Mouse (Mus musculus) C2C12 (cell line): ENCODE measurements around the gene Noto.

Experiments
- CTCF ChIP-seq: IDR thresholded peaks from one replicate; pipeline ENCODE4 v1.5.1; 2011; ENCODE audit not compliant: control insufficient read depth, insufficient read depth, insufficient read length
- FOSL1 ChIP-seq: IDR thresholded peaks from one replicate; pipeline ENCODE4 v1.8.0; 2011; ENCODE audit warnings: mild to moderate bottlenecking, low read length; ENCODE audit not compliant: poor library complexity, insufficient read depth, severe bottlenecking
- MAX ChIP-seq: IDR thresholded peaks from one replicate; pipeline ENCODE4 v1.6.1; 2011; ENCODE audit warnings: mild to moderate bottlenecking, control low read depth
- MYOD1 ChIP-seq: IDR thresholded peaks from one replicate; pipeline ENCODE4 v1.6.1; 2011; ENCODE audit warnings: low read depth; ENCODE audit not compliant: control insufficient read depth, insufficient read length
- MYOG ChIP-seq: IDR thresholded peaks from one replicate; pipeline ENCODE4 v1.6.1; 2011; ENCODE audit not compliant: control insufficient read depth, insufficient read length; ENCODE audit errors: extremely low read depth
- USF1 ChIP-seq: IDR thresholded peaks from one replicate; pipeline ENCODE4 v1.6.1; 2011; ENCODE audit warnings: low read depth, mild to moderate bottlenecking, control low read depth, moderate library complexity

DNA sequence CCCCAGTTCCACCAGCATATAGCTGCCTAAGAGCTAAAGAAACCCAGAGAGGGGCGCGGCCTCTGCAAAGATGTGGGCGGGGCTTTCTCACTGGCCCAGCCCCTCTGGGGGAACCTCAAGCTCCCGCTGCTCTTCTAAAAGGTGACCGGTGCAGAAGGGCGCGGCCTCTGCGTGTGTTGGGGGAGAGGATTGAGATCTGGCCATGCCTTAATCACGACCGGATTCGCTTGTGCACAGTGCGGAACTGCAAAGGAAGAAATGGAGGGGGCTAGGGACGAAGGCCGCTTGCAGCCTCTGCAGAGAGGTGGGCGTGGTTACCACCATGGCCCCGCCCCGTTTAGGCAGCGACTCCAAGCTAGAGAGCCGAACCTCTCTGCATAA, 49.0 kb upstream of the Noto start:
- TF ChIP-seq CTCF, result no peak
- no peak for TF ChIP-seq MYOG
- TF ChIP-seq MAX, result no peak
- no peak for TF ChIP-seq FOSL1
- TF ChIP-seq MYOD1, result no peak
- TF ChIP-seq USF1, result no peak
